Mouse (Mus musculus) ES-Bruce4 (cell line): ENCODE measurements at regions not wholly inside any gene's neighbourhood (a gene's known extent, or its start where the extent isn't known, plus 50 kb on each side); places are given as distances from the start of the nearest gene placed in this dataset.

Source experiments
- H3K27ac ChIP-seq: 2 replicates; pipeline ENCODE4 v1.5.1; 2012; ENCODE audit warnings: low read length, inconsistent platforms; ENCODE audit not compliant: insufficient read depth
- H3K27me3 ChIP-seq: 2 replicates; pipeline ENCODE4 v1.6.1; 2012; ENCODE audit warnings: mild to moderate bottlenecking, low read length, inconsistent platforms; ENCODE audit not compliant: control insufficient read depth, poor library complexity, insufficient read depth, severe bottlenecking
- H3K36me3 ChIP-seq: 2 replicates; pipeline ENCODE4 v1.6.1; 2012; ENCODE audit warnings: inconsistent platforms, mild to moderate bottlenecking, low read length, moderate library complexity; ENCODE audit not compliant: control insufficient read depth, poor library complexity, insufficient read depth, severe bottlenecking
- H3K4me1 ChIP-seq: one replicate; pipeline ENCODE4 v1.8.1; 2011; ENCODE audit warnings: low read length; ENCODE audit not compliant: control insufficient read depth, insufficient read depth
- H3K4me3 ChIP-seq: 2 replicates; pipeline ENCODE4 v1.5.1; 2011; ENCODE audit warnings: low read depth, mild to moderate bottlenecking, low read length
- H3K9ac ChIP-seq: 2 replicates; pipeline ENCODE4 v1.6.1; 2012; ENCODE audit warnings: low read depth, mild to moderate bottlenecking, inconsistent platforms; ENCODE audit not compliant: poor library complexity, severe bottlenecking
- H3K9me3 ChIP-seq: replicated peaks from 2 replicates; pipeline ENCODE4 v1.6.1; 2012; ENCODE audit warnings: mild to moderate bottlenecking, low read length, inconsistent platforms; ENCODE audit not compliant: control insufficient read depth, poor library complexity, insufficient read depth, severe bottlenecking
- CTCF ChIP-seq: IDR thresholded peaks from one replicate; pipeline ENCODE4 v1.8.1; 2011; ENCODE audit warnings: low read depth, low read length
- EP300 ChIP-seq: IDR thresholded peaks from 2 replicates; pipeline ENCODE4 v1.6.1; 2011; ENCODE audit warnings: low read depth, low read length; ENCODE audit not compliant: insufficient read depth
- POLR2A ChIP-seq: IDR thresholded peaks from one replicate; pipeline ENCODE4 v1.8.1; 2011; ENCODE audit warnings: low read length; ENCODE audit not compliant: insufficient read depth

GRCm38 (mm10) chr6:9498921-9499320 lies 550.7 kb downstream of the Nxph1 start:
- no peak overlapping the region for H3K27ac ChIP-seq
- no peaks in the 10 kb centered on the region for H3K36me3 ChIP-seq
- no peaks in the 10 kb centered on the region for H3K9me3 ChIP-seq
- no peaks in the 10 kb centered on the region for H3K27me3 ChIP-seq
- H3K4me3 ChIP-seq, result no peak overlapping the region
- H3K9ac ChIP-seq, result no peak overlapping the region
- TF ChIP-seq EP300 (no peak), CTCF (no peak), POLR2A (no peak)
- H3K4me1 ChIP-seq, result no peaks in the 10 kb centered on the region

- Histone ChIP-seq H3K36me3 (no peaks in the 10 kb centered on the region), H3K9me3 (no peaks in the 10 kb centered on the region), H3K4me1 (no peaks in the 10 kb centered on the region), H3K9ac (no peak overlapping the region), H3K4me3 (no peak overlapping the region), H3K27me3 (no peaks in the 10 kb centered on the region), H3K27ac (no peak overlapping the region)
- no peak for TF ChIP-seq POLR2A
- TF ChIP-seq EP300, result no peak
- no peak for TF ChIP-seq CTCF
These were observed 586.2 kb downstream of the Nxph1 start for GRCm38 (mm10) chr6:9534395-9534794.

- H3K27ac ChIP-seq, result no peak overlapping the region
- H3K9me3 ChIP-seq, result no peaks in the 10 kb centered on the region
- H3K9ac ChIP-seq, result no peak overlapping the region
- TF ChIP-seq POLR2A (no peak), EP300 (no peak), CTCF (no peak)
- no peaks in the 10 kb centered on the region for H3K36me3 ChIP-seq
- H3K4me1 ChIP-seq, result no peaks in the 10 kb centered on the region
- no peaks in the 10 kb centered on the region for H3K27me3 ChIP-seq
- H3K4me3 ChIP-seq, result no peak overlapping the region
These were observed 590.5 kb downstream of the Nxph1 start for GRCm38 (mm10) chr6:9538737-9539136.

- no peak overlapping the region for H3K4me3 ChIP-seq
- no peaks in the 10 kb centered on the region for H3K9me3 ChIP-seq
- H3K9ac ChIP-seq, result no peak overlapping the region
- H3K27ac ChIP-seq, result no peak overlapping the region
- no peaks in the 10 kb centered on the region for H3K4me1 ChIP-seq
- no peaks in the 10 kb centered on the region for H3K36me3 ChIP-seq
- H3K27me3 ChIP-seq, result no peaks in the 10 kb centered on the region
- no peak for TF ChIP-seq POLR2A
- no peak for TF ChIP-seq CTCF
- TF ChIP-seq EP300, result no peak
These were observed 602.1 kb downstream of the Nxph1 start for GRCm38 (mm10) chr6:9550096-9550939.

- H3K4me3 ChIP-seq, result no peak overlapping the region
- no peaks in the 10 kb centered on the region for H3K36me3 ChIP-seq
- H3K9me3 ChIP-seq, result no peaks in the 10 kb centered on the region
- TF ChIP-seq CTCF (no peak), POLR2A (no peak), EP300 (no peak)
- H3K27ac ChIP-seq, result no peak overlapping the region
- H3K4me1 ChIP-seq, result no peaks in the 10 kb centered on the region
- no peaks in the 10 kb centered on the region for H3K27me3 ChIP-seq
- H3K9ac ChIP-seq, result no peak overlapping the region
These were observed 615.2 kb downstream of the Nxph1 start for GRCm38 (mm10) chr6:9563290-9564044.

GRCm38 (mm10) chr6:9571787-9572186 lies 623.6 kb downstream of the Nxph1 start:
- no peak overlapping the region for H3K4me3 ChIP-seq

More at GRCm38 (mm10) chr6:9571787-9572186, 623.6 kb downstream of the Nxph1 start:
- no peaks in the 10 kb centered on the region for H3K9me3 ChIP-seq
- TF ChIP-seq POLR2A (no peak), CTCF (no peak), EP300 (no peak)
- H3K27ac ChIP-seq, result no peak overlapping the region
- no peaks in the 10 kb centered on the region for H3K4me1 ChIP-seq
- H3K27me3 ChIP-seq, result no peaks in the 10 kb centered on the region
- H3K36me3 ChIP-seq, result no peaks in the 10 kb centered on the region
- H3K9ac ChIP-seq, result no peak overlapping the region
